Mouse (Mus musculus) megakaryocyte, adult 5-6 weeks (primary cell): ENCODE measurements around the gene Creb3l1. TPM values are rescaled to one million over a fixed set of nuclear protein-coding genes. Genes with fewer than 3 reads are reported as not detected.

ENCODE experiments used
- ATAC-seq: 2 replicates; pipeline ENCODE4 v1.8.0; 2016; ENCODE audit warnings: mild to moderate bottlenecking, inconsistent platforms; ENCODE audit not compliant: poor library complexity, severe bottlenecking
- total RNA-seq, 2 experiments: library from RNA; stranded (forward) in 1 of 2; stranded (reverse) in 1 of 2; fragments of 153-499, 151-499 nt in 1 of 2; fragments of 221-1000, 200-1000 nt in 1 of 2; gene quantifications; 2 replicates each; pipeline versions ENCODE4 v1.2.3 to v1.2.4; 2015 to 2017

Gene Creb3l1
- total RNA-seq, 2 experiments from 2014 or later = 0.51 to 2.7 TPM

- ATAC-seq = no peak
Observed at GRCm38 (mm10) chr2:92006983-92007921, 17.1 kb downstream of the Creb3l1 start.

- ATAC-seq = no peak
Observed at GRCm38 (mm10) chr2:92006491-92006890, 17.8 kb downstream of the Creb3l1 start.

GRCm38 (mm10) chr2:92004617-92005016 lies 19.7 kb downstream of the Creb3l1 start:
- ATAC-seq = no peak

- ATAC-seq = no peak
Observed at GRCm38 (mm10) chr2:91997905-91998608, 26.2 kb downstream of the Creb3l1 start.

- ATAC-seq = no peak
Observed at GRCm38 (mm10) chr2:91996006-91996405, 28.3 kb downstream of the Creb3l1 start.

GRCm38 (mm10) chr2:91993409-91993808 lies 30.9 kb downstream of the Creb3l1 start:
- no peak for ATAC-seq

- no peak for ATAC-seq
Observed at GRCm38 (mm10) chr2:91989750-91990149, 34.6 kb downstream of the Creb3l1 start.

- ATAC-seq = peak; percentile 53
Observed at GRCm38 (mm10) chr2:91987542-91987941, 36.8 kb downstream of the Creb3l1 start.

- ATAC-seq = peak; percentile 67
Observed at GRCm38 (mm10) chr2:91986071-91986470, 38.2 kb downstream of the Creb3l1 start.

GRCm38 (mm10) chr2:91984906-91985525 lies 39.3 kb downstream of the Creb3l1 start:
- ATAC-seq = peak; percentile 31

GRCm38 (mm10) chr2:91984439-91984838 lies 39.9 kb downstream of the Creb3l1 start:
- ATAC-seq = peak; percentile 92

GRCm38 (mm10) chr2:91980830-91981229 lies 43.5 kb downstream of the Creb3l1 start:
- ATAC-seq = no peak

GRCm38 (mm10) chr2:91980245-91980644 lies 44.1 kb downstream of the Creb3l1 start:
- ATAC-seq = no peak

- ATAC-seq = no peak
Observed at GRCm38 (mm10) chr2:91978547-91978946, 45.8 kb downstream of the Creb3l1 start.

- ATAC-seq = peak; percentile 51
Observed at GRCm38 (mm10) chr2:91977960-91978359, 46.3 kb downstream of the Creb3l1 start.

GRCm38 (mm10) chr2:91975581-91976541 lies 48.4 kb downstream of the Creb3l1 start, which contains the start of gene Dgkz:
Gene Dgkz (minus strand): TSS chr2:91975864.
- no peak for ATAC-seq

- no peak for ATAC-seq
Observed at GRCm38 (mm10) chr2:91973416-91974135, 50.7 kb downstream of the Creb3l1 start.

- peak; percentile 85 for ATAC-seq
Observed at GRCm38 (mm10) chr2:91972121-91972566, 52.2 kb downstream of the Creb3l1 start.
